Mouse (Mus musculus): ENCODE results near the gene Slc25a22. TPM values are rescaled to one million over a fixed set of nuclear protein-coding genes. Genes with fewer than 3 reads are reported as not detected.
A peak's percentile ranks its signal among the peaks of the same experiment; 100 is the strongest.
"Not testable (repeated sequence)": the region's sequence is repeated elsewhere in the genome, so short reads cannot be mapped to it uniquely, and the experiment has no call there.

Slc25a22 gene
- polyA plus RNA-seq, 1 experiment: 145 TPM

GRCm38 (mm10) chr7:141455610-141456314 lies 18.1 kb upstream of the Slc25a22 start:
- peak; percentile 59 for DNase-seq (ENCODE audit: low read depth)
- no peak for TF ChIP-seq CTCF (IDR thresholded peaks at IDR 0.05; ENCODE audit: borderline replicate concordance, extremely low read depth, insufficient read depth, insufficient read length)
- TF ChIP-seq POLR2A (IDR thresholded peaks at IDR 0.05; ENCODE audit: borderline replicate concordance, extremely low read depth, insufficient read depth, insufficient read length, poor library complexity, severe bottlenecking): no peak

DNA sequence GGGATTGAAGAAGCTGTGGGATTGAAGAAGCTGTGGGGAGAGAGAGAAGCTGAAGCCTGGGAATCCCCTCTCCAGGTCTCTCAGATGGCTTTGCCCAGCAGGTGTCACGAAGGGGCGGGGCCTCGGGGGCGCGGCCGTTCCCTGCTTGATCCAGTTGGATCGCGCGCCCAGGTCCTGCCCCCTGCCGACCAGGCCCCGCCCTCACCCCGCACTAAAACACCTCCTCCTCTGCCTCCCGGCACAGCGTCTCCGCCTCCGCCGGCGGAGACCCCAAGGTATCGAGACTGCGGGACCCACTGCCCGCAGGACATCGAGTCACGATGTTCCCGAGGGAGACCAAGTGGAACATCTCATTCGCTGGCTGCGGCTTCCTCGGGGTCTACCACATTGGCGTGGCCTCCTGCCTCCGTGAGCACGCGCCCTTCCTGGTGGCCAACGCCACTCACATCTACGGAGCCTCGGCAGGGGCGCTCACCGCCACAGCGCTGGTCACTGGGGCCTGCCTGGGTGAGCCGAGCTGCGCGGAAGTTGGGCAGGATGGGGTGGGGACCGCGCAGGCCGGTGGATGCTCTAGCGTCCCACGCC lies 17.4 kb upstream of the Slc25a22 start, which contains the start of gene Pnpla2:
Pnpla2 (plus strand) TSS at position 232 of the 585 bp plus-strand sequence.
- peak; percentile 94 for DNase-seq (ENCODE audit: low read depth)
- TF ChIP-seq CTCF (IDR thresholded peaks at IDR 0.05; ENCODE audit: borderline replicate concordance, extremely low read depth, insufficient read depth, insufficient read length) (no peak), POLR2A (IDR thresholded peaks at IDR 0.05; ENCODE audit: borderline replicate concordance, extremely low read depth, insufficient read depth, insufficient read length, poor library complexity, severe bottlenecking) (peak; percentile 49; the same call in 1 of the 2 replicates)

DNA sequence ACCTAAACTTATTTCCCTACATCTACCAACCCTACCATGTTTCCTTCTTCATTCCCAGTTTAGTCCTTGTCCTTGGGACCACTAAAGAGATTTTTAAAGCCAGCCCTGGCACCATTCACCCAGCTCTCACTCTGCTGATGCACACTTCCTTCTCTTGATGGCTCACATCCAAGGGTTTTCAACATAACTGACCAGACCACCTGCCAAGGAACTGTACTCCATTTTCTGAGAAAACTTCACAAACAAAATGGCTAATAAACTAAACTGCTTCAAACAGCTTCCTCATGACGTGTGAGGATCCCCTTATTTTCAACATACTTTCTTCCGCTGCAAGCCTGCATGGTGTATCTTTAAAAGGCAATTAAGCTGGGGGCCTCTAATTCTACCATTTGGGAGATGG lies 15.9 kb upstream of the Slc25a22 start:
- TF ChIP-seq CTCF (IDR thresholded peaks at IDR 0.05; ENCODE audit: borderline replicate concordance, extremely low read depth, insufficient read depth, insufficient read length): no peak
- no peak for TF ChIP-seq POLR2A (IDR thresholded peaks at IDR 0.05; ENCODE audit: borderline replicate concordance, extremely low read depth, insufficient read depth, insufficient read length, poor library complexity, severe bottlenecking)
- DNase-seq (ENCODE audit: low read depth): no peak

- no peak for DNase-seq (ENCODE audit: low read depth)
- TF ChIP-seq POLR2A (IDR thresholded peaks at IDR 0.05; ENCODE audit: borderline replicate concordance, extremely low read depth, insufficient read depth, insufficient read length, poor library complexity, severe bottlenecking) (no peak), CTCF (IDR thresholded peaks at IDR 0.05; ENCODE audit: borderline replicate concordance, extremely low read depth, insufficient read depth, insufficient read length) (no peak)
These were observed 14.2 kb upstream of the Slc25a22 start for GRCm38 (mm10) chr7:141451928-141452327.

GRCm38 (mm10) chr7:141447110-141447991 lies 9.7 kb upstream of the Slc25a22 start, which contains the start of gene Rplp2:
TSS of gene Rplp2 (plus strand) at chr7:141447370.
- TF ChIP-seq POLR2A (IDR thresholded peaks at IDR 0.05; ENCODE audit: borderline replicate concordance, extremely low read depth, insufficient read depth, insufficient read length, poor library complexity, severe bottlenecking) (peak; percentile 83), CTCF (IDR thresholded peaks at IDR 0.05; ENCODE audit: borderline replicate concordance, extremely low read depth, insufficient read depth, insufficient read length) (no peak)
- DNase-seq (ENCODE audit: low read depth): peak; percentile 98

DNA sequence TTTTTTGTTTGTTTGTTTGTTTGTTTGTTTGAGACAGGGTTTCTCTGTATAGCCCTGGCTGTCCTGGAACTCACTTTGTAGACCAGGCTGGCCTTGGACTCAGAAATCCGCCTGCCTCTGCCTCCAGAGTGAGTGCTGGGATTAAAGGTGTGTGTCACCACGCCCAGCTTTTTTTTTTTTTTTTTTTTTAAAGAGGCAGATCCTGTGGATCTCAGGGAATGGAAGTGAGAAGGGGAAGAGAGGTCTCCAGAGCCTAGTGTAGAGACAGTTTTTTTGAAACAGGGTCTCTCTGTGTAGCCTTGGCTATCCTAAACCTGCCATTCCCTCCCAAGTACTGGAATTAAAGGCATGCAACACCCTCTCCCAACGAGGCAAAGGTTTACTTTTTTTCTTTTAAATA lies 8.7 kb upstream of the Slc25a22 start:
- not testable (repeated sequence) for DNase-seq (ENCODE audit: low read depth)

- TF ChIP-seq POLR2A (IDR thresholded peaks at IDR 0.05; ENCODE audit: borderline replicate concordance, extremely low read depth, insufficient read depth, insufficient read length, poor library complexity, severe bottlenecking): peak; percentile 44; the same call in 1 of the 2 replicates
- TF ChIP-seq CTCF (IDR thresholded peaks at IDR 0.05; ENCODE audit: borderline replicate concordance, extremely low read depth, insufficient read depth, insufficient read length): no peak
- DNase-seq (ENCODE audit: low read depth): peak; percentile 86
These were observed 6.1 kb upstream of the Slc25a22 start, which contains the start of gene Pidd1 for GRCm38 (mm10) chr7:141443828-141444237. TSS of gene Pidd1 (minus strand) at chr7:141444025.

- peak; percentile 77 for DNase-seq (ENCODE audit: low read depth)
- TF ChIP-seq POLR2A (IDR thresholded peaks at IDR 0.05; ENCODE audit: borderline replicate concordance, extremely low read depth, insufficient read depth, insufficient read length, poor library complexity, severe bottlenecking) (no peak), CTCF (IDR thresholded peaks at IDR 0.05; ENCODE audit: borderline replicate concordance, extremely low read depth, insufficient read depth, insufficient read length) (0 out of 2 replicates have a peak, but pooled peaks have one; percentile 19)
These were observed 5.6 kb upstream of the Slc25a22 start for GRCm38 (mm10) chr7:141443081-141443821.

- DNase-seq (ENCODE audit: low read depth): no peak
- TF ChIP-seq CTCF (IDR thresholded peaks at IDR 0.05; ENCODE audit: borderline replicate concordance, extremely low read depth, insufficient read depth, insufficient read length) (no peak), POLR2A (IDR thresholded peaks at IDR 0.05; ENCODE audit: borderline replicate concordance, extremely low read depth, insufficient read depth, insufficient read length, poor library complexity, severe bottlenecking) (no peak)
These were observed 4.5 kb upstream of the Slc25a22 start for GRCm38 (mm10) chr7:141442199-141442598.

- DNase-seq (ENCODE audit: low read depth): no peak
- TF ChIP-seq CTCF (IDR thresholded peaks at IDR 0.05; ENCODE audit: borderline replicate concordance, extremely low read depth, insufficient read depth, insufficient read length) (no peak), POLR2A (IDR thresholded peaks at IDR 0.05; ENCODE audit: borderline replicate concordance, extremely low read depth, insufficient read depth, insufficient read length, poor library complexity, severe bottlenecking) (no peak)
These were observed 3.8 kb upstream of the Slc25a22 start for GRCm38 (mm10) chr7:141441460-141441859.
